Mouse (Mus musculus) lung, postnatal 4 days (tissue): ENCODE measurements around the gene Mif.
"Not testable (repeated sequence)": the region's sequence is repeated elsewhere in the genome, so short reads cannot be mapped to it uniquely, and the experiment has no call there.

Experiments
- DNase-seq, 2 experiments: peaks; one replicate each; pipeline ENCODE4 v3.0.0; 2021

Mif gene

GRCm38 (mm10) chr10:75872915-75873542 is 13.0 kb upstream of the Mif start:
- DNase-seq = peak; percentile 76 to 78

- no peak for DNase-seq
These were observed 12.2 kb upstream of the Mif start for GRCm38 (mm10) chr10:75872025-75872914.

GRCm38 (mm10) chr10:75861587-75861986 is 1.5 kb upstream of the Mif start:
- DNase-seq = no peak

- DNase-seq = no peak
These were observed 706 bp upstream of the Mif start for GRCm38 (mm10) chr10:75860746-75861145.

- peak; percentile 35 to 38 for DNase-seq
These were observed 813 bp downstream of the Mif start for GRCm38 (mm10) chr10:75859107-75859746.

- DNase-seq = no peak
These were observed 2.4 kb downstream of the Mif start for GRCm38 (mm10) chr10:75857598-75857997.

- no peak for DNase-seq
These were observed 3.1 kb downstream of the Mif start for GRCm38 (mm10) chr10:75856976-75857375.

GRCm38 (mm10) chr10:75856155-75856907 is 3.7 kb downstream of the Mif start:
- no peak for DNase-seq

- DNase-seq = no peak
These were observed 4.5 kb downstream of the Mif start for GRCm38 (mm10) chr10:75855416-75855981.

- DNase-seq = no peak
These were observed 5.2 kb downstream of the Mif start for GRCm38 (mm10) chr10:75854791-75855190.

GRCm38 (mm10) chr10:75854096-75854495 is 5.9 kb downstream of the Mif start:
- no peak for DNase-seq

GRCm38 (mm10) chr10:75853452-75853851 is 6.6 kb downstream of the Mif start:
- peak; percentile 74 to 87 for DNase-seq

GRCm38 (mm10) chr10:75852539-75853125 is 7.4 kb downstream of the Mif start:
- no peak for DNase-seq

GRCm38 (mm10) chr10:75851681-75852080 is 8.4 kb downstream of the Mif start:
- DNase-seq = no peak

- DNase-seq = no peak
These were observed 9.0 kb downstream of the Mif start for GRCm38 (mm10) chr10:75851076-75851475.

- DNase-seq = no peak
These were observed 11.7 kb downstream of the Mif start for GRCm38 (mm10) chr10:75848382-75848781.

- no peak for DNase-seq
These were observed 14.6 kb downstream of the Mif start for GRCm38 (mm10) chr10:75845306-75845930.

GRCm38 (mm10) chr10:75844800-75845199 is 15.2 kb downstream of the Mif start:
- no peak for DNase-seq

GRCm38 (mm10) chr10:75843898-75844297 is 16.1 kb downstream of the Mif start:
- not testable (repeated sequence) for DNase-seq

- DNase-seq = no peak
These were observed 20.9 kb downstream of the Mif start for GRCm38 (mm10) chr10:75839092-75839491.

GRCm38 (mm10) chr10:75837248-75837759 is 22.7 kb downstream of the Mif start, which contains the start of gene Gstt2:
Gene Gstt2, minus strand, starts transcription at chr10:75837424.
- peak; percentile 93 to 96 for DNase-seq
